Mouse (Mus musculus): Measurements from ENCODE around the gene Olfr370. TPM values are rescaled to one million over a fixed set of nuclear protein-coding genes. Genes with fewer than 3 reads are reported as not detected.
"Not testable (repeated sequence)": the region's sequence is repeated elsewhere in the genome, so short reads cannot be mapped to it uniquely, and the experiment has no call there.

Gene Olfr370
- total RNA-seq (2022): not detected

- DNase-seq (ENCODE audit: low spot score in 2 of 2): no peak
Measured at GRCm38 (mm10) chr8:83535736-83536135, at the start of gene Olfr370. Gene Olfr370, plus strand, starts transcription at chr8:83535780.

- DNase-seq (ENCODE audit: low spot score in 2 of 2): no peak
Measured at GRCm38 (mm10) chr8:83511696-83512095, 23.9 kb upstream of the Olfr370 start.

GRCm38 (mm10) chr8:83520432-83520831 is 15.1 kb upstream of the Olfr370 start:
- DNase-seq (ENCODE audit: low spot score in 2 of 2): no peak

GRCm38 (mm10) chr8:83520907-83521306 is 14.7 kb upstream of the Olfr370 start:
- not testable (repeated sequence) for DNase-seq (ENCODE audit: low spot score in 2 of 2)

GRCm38 (mm10) chr8:83521310-83521709 is 14.3 kb upstream of the Olfr370 start:
- DNase-seq (ENCODE audit: low spot score in 2 of 2): no peak

GRCm38 (mm10) chr8:83534802-83535201 is 778 bp upstream of the Olfr370 start:
- no peak for DNase-seq (ENCODE audit: low spot score in 2 of 2)

- DNase-seq (ENCODE audit: low spot score in 2 of 2): no peak
Measured at GRCm38 (mm10) chr8:83562669-83563068, 27.1 kb downstream of the Olfr370 start.

GRCm38 (mm10) chr8:83563246-83563645 is 27.7 kb downstream of the Olfr370 start:
- no peak for DNase-seq (ENCODE audit: low spot score in 2 of 2)

- DNase-seq (ENCODE audit: low spot score in 2 of 2): no peak
Measured at GRCm38 (mm10) chr8:83565731-83566375, 30.3 kb downstream of the Olfr370 start.

- DNase-seq (ENCODE audit: low spot score in 2 of 2): peak; percentile 92
Measured at GRCm38 (mm10) chr8:83566469-83567395, 31.2 kb downstream of the Olfr370 start, which contains the start of gene Ndufb7. Gene Ndufb7, plus strand, starts transcription at chr8:83566671.

- DNase-seq (ENCODE audit: low spot score in 2 of 2): no peak
Measured at GRCm38 (mm10) chr8:83567668-83568067, 32.1 kb downstream of the Olfr370 start.

GRCm38 (mm10) chr8:83568128-83568527 is 32.5 kb downstream of the Olfr370 start:
- DNase-seq (ENCODE audit: low spot score in 2 of 2): no peak

GRCm38 (mm10) chr8:83568755-83569154 is 33.2 kb downstream of the Olfr370 start:
- DNase-seq (ENCODE audit: low spot score in 2 of 2): no peak

- no peak for DNase-seq (ENCODE audit: low spot score in 2 of 2)
Measured at GRCm38 (mm10) chr8:83569165-83569564, 33.6 kb downstream of the Olfr370 start.

GRCm38 (mm10) chr8:83570272-83571000 is 34.9 kb downstream of the Olfr370 start:
- DNase-seq (ENCODE audit: low spot score in 2 of 2): no peak

- DNase-seq (ENCODE audit: low spot score in 2 of 2): not testable (repeated sequence)
Measured at GRCm38 (mm10) chr8:83571001-83571340, 35.4 kb downstream of the Olfr370 start.

GRCm38 (mm10) chr8:83571791-83572190 is 36.2 kb downstream of the Olfr370 start:
- DNase-seq (ENCODE audit: low spot score in 2 of 2): no peak

GRCm38 (mm10) chr8:83572246-83572812 is 36.7 kb downstream of the Olfr370 start:
- DNase-seq (ENCODE audit: low spot score in 2 of 2): no peak

GRCm38 (mm10) chr8:83573140-83573875 is 37.7 kb downstream of the Olfr370 start:
- no peak for DNase-seq (ENCODE audit: low spot score in 2 of 2)

GRCm38 (mm10) chr8:83574631-83575315 is 39.2 kb downstream of the Olfr370 start:
- DNase-seq (ENCODE audit: low spot score in 2 of 2): peak; percentile 70 to 71
